Mouse (Mus musculus) T-helper 2 cell (primary cell): Measurements from ENCODE around the gene Tmem231.

Experiments used
- in situ Hi-C: fragments of 300-600 bp; cut with MboI, MseI; formaldehyde crosslinking; loops from one replicate; pipeline ENCODE4 v1.15.1; 2025; ENCODE audit warnings: high pct_unique_total_duplicates

Tmem231 gene

DNA sequence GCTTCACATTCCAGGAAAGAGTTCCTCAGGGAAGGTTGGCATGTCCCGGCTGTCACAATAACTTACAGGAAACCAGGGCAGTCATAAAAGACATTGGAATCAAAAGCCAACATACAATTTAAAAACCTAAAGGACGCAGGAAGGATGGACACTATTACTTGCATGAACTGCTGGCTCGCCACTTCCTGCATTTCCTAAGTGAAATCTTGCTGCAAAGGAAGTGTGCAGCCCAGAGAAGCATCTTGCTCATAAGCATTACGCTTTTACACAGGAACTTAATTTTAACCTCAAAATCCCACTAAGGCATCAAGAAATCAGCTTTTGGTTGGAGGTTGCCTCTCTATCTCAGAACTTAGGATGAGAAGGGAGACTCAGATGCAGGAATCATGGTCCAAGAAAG is 70.4 kb downstream of the Tmem231 start:
- in situ Hi-C loops = loop anchor here (5.0 kb wide), 1 partner anchor 144 kb away; no protein-coding TSS in a partner anchor
